Mouse (Mus musculus) kidney, postnatal 0 days (tissue): ENCODE measurements around the gene Gm16434. TPM values are rescaled to one million over a fixed set of nuclear protein-coding genes. Genes with fewer than 3 reads are reported as not detected.
A peak's percentile ranks its signal among the peaks of the same experiment; 100 is the strongest.
"Not testable (repeated sequence)": the region's sequence is repeated elsewhere in the genome, so short reads cannot be mapped to it uniquely, and the experiment has no call there.

Experiments used
- ATAC-seq: fragments of 200-750 bp; cut with Nextera tagmentation; replicated peaks from 2 replicates; pipeline ENCODE4 v1.8.0; 2017; ENCODE audit warnings: low read depth, moderate number of reproducible peaks, moderate TSS enrichment, moderate library complexity; ENCODE audit not compliant: low FRiP score
- DNase-seq: peaks from one replicate; pipeline ENCODE4 v3.0.0-alpha.2; 2016; ENCODE audit warnings: low spot score
- H3K27ac ChIP-seq: fragments of 300-500 bp; sonication (generic); 2 replicates; pipeline ENCODE4 v1.5.1; 2014; ENCODE audit warnings: mild to moderate bottlenecking
- H3K27me3 ChIP-seq: fragments of 300-500 bp; sonication (generic); 2 replicates; pipeline ENCODE4 v1.6.1; 2014; ENCODE audit warnings: low read length, mixed read lengths; ENCODE audit not compliant: insufficient read depth
- H3K36me3 ChIP-seq: fragments of 300-500 bp; sonication (generic); 2 replicates; pipeline ENCODE4 v1.6.1; 2014; ENCODE audit warnings: low read length, mixed read lengths; ENCODE audit not compliant: insufficient read depth
- H3K4me1 ChIP-seq: fragments of 300-500 bp; sonication (generic); replicated peaks from 2 replicates; pipeline ENCODE4 v1.6.1; 2014; ENCODE audit warnings: antibody characterized with exemption, low read length, mixed read lengths; ENCODE audit not compliant: insufficient read depth
- H3K4me2 ChIP-seq: fragments of 300-500 bp; sonication (generic); 2 replicates; pipeline ENCODE4 v1.6.1; 2014; ENCODE audit warnings: mild to moderate bottlenecking, low read length, moderate library complexity, mixed read lengths
- H3K4me3 ChIP-seq: fragments of 300-500 bp; sonication (generic); replicated peaks from 2 replicates; pipeline ENCODE4 v1.5.1; 2014; ENCODE audit warnings: low read depth, low read length
- H3K9ac ChIP-seq: fragments of 300-500 bp; sonication (generic); 2 replicates; pipeline ENCODE4 v1.6.1; 2014; ENCODE audit warnings: low read depth, low read length
- H3K9me3 ChIP-seq: fragments of 300-500 bp; sonication (generic); replicated peaks from 2 replicates; pipeline ENCODE4 v1.6.1; 2016; ENCODE audit warnings: low read length, inconsistent platforms, mixed read lengths
- CTCF ChIP-seq: IDR thresholded peaks from 2 replicates; pipeline ENCODE4 v1.5.1; 2016; ENCODE audit warnings: antibody characterized with exemption, low read depth, mild to moderate bottlenecking, moderate library complexity
- WGBS: fragments of 180-500 bp; shearing (Covaris S2); extraction: QIAGEN DNeasy Blood & Tissue Kit; methylation state at CpG from one replicate; pipeline ENCODE4 v1.1.7; 2014; 5-methylcytosine and 5-hydroxymethylcytosine counted together
- polyA plus RNA-seq: library from polyadenylated mRNA; unstranded; fragments of >200 nt; fragmentation: Nextera tagmentation; extraction: Ambion mirVana; gene quantifications from 2 replicates; pipeline ENCODE4 v1.2.1, GENCODE M21; 2015

Gene Gm16434
- polyA plus RNA-seq, result not detected in 2 replicates

- H3K9me3 ChIP-seq, H3K9ac ChIP-seq, ATAC-seq, DNase-seq, H3K4me2 ChIP-seq, H3K36me3 ChIP-seq, H3K27ac ChIP-seq, H3K4me3 ChIP-seq, H3K4me1 ChIP-seq, H3K27me3 ChIP-seq: not testable (repeated sequence)
- WGBS, result no CpG with 5 or more reads among the region's 2 CpGs
Observed at GRCm38 (mm10) chr14:7194440-7194839, at the start of gene Gm16434. Gene Gm16434 (minus strand): TSS chr14:7194540.

- H3K27me3 ChIP-seq, H3K9ac ChIP-seq, ATAC-seq, H3K4me1 ChIP-seq, H3K27ac ChIP-seq, H3K36me3 ChIP-seq, H3K9me3 ChIP-seq, H3K4me3 ChIP-seq, H3K4me2 ChIP-seq: not testable (repeated sequence)
- DNase-seq, result peak; percentile 54
- TF ChIP-seq CTCF, result peak; percentile 58
- WGBS, result 2% methylated on average over 7 of the region's 10 CpGs
Observed at GRCm38 (mm10) chr14:7243498-7243897, 49.2 kb upstream of the Gm16434 start.

GRCm38 (mm10) chr14:7200070-7200469 is 5.7 kb upstream of the Gm16434 start:
- H3K27ac ChIP-seq, ATAC-seq, H3K4me3 ChIP-seq, H3K9me3 ChIP-seq, H3K36me3 ChIP-seq, H3K27me3 ChIP-seq, DNase-seq, H3K9ac ChIP-seq, H3K4me2 ChIP-seq, H3K4me1 ChIP-seq: not testable (repeated sequence)
- 82% methylated on average over 2 of the region's 3 CpGs for WGBS

- not testable (repeated sequence) for H3K36me3 ChIP-seq, H3K4me2 ChIP-seq, DNase-seq, H3K9me3 ChIP-seq, H3K27me3 ChIP-seq, ATAC-seq, H3K4me3 ChIP-seq, H3K27ac ChIP-seq, H3K4me1 ChIP-seq, H3K9ac ChIP-seq
- no CpG with 5 or more reads among the region's 37 CpGs for WGBS
Observed at GRCm38 (mm10) chr14:7174483-7174971, 19.8 kb downstream of the Gm16434 start, which contains the start of gene Gm3512. Gene Gm3512 (minus strand): TSS chr14:7174533.

Other genes with a start within 250 kb of the Gm16434 start
- not detected in 2 replicates for gene Gm6356, start 220.7 kb downstream of the Gm16434 start, polyA plus RNA-seq
- gene Gm10406, start 167.1 kb downstream of the Gm16434 start, polyA plus RNA-seq, result 0.34 and 0.42 TPM in 2 replicates
- not detected in 2 replicates for gene Gm3685, start 149.6 kb downstream of the Gm16434 start, polyA plus RNA-seq
- 0.70 and 0.83 TPM in 2 replicates for gene Gm3696, start 93.9 kb downstream of the Gm16434 start, polyA plus RNA-seq
- not detected in 2 replicates for gene Gm6676, start 69.1 kb downstream of the Gm16434 start, polyA plus RNA-seq
- gene Gm3512, start 20.0 kb downstream of the Gm16434 start, polyA plus RNA-seq, result 2.9 and 3.2 TPM in 2 replicates
- gene Gm3727, start 70.2 kb upstream of the Gm16434 start, polyA plus RNA-seq, result not detected in 2 replicates
- gene Gm3739, start 120.5 kb upstream of the Gm16434 start, polyA plus RNA-seq, result 0.41 and 0.54 TPM in 2 replicates
- not detected in 2 replicates for gene Gm5797, start 137.9 kb upstream of the Gm16434 start, polyA plus RNA-seq
- gene Gm8374, start 170.6 kb upstream of the Gm16434 start, polyA plus RNA-seq, result not detected in 2 replicates